Mouse (Mus musculus) urinary bladder, postnatal 25 days (tissue): ENCODE measurements around the gene 4632433K11Rik.
"Not testable (repeated sequence)": the region's sequence is repeated elsewhere in the genome, so short reads cannot be mapped to it uniquely, and the experiment has no call there.

Experiments
- DNase-seq: peaks from one replicate; pipeline ENCODE4 v3.0.0; 2022; ENCODE audit warnings: low spot score

4632433K11Rik gene

GRCm38 (mm10) chr7:5056651-5057263 lies 22.8 kb downstream of the 4632433K11Rik start:
- DNase-seq: no peak

- no peak for DNase-seq
Observed at GRCm38 (mm10) chr7:5057381-5057780, 23.5 kb downstream of the 4632433K11Rik start.

GRCm38 (mm10) chr7:5057804-5058203 lies 23.9 kb downstream of the 4632433K11Rik start:
- DNase-seq: no peak

- DNase-seq: no peak
Observed at GRCm38 (mm10) chr7:5058631-5059030, 24.7 kb downstream of the 4632433K11Rik start.

- no peak for DNase-seq
Observed at GRCm38 (mm10) chr7:5059421-5059820, 25.5 kb downstream of the 4632433K11Rik start.

GRCm38 (mm10) chr7:5060239-5060731 lies 26.4 kb downstream of the 4632433K11Rik start:
- peak; percentile 70 for DNase-seq

- peak; percentile 97 for DNase-seq
Observed at GRCm38 (mm10) chr7:5060944-5061773, 27.2 kb downstream of the 4632433K11Rik start.

GRCm38 (mm10) chr7:5061774-5062359 lies 27.9 kb downstream of the 4632433K11Rik start, which contains the start of gene U2af2:
Gene U2af2, plus strand, starts transcription at chr7:5062143.
- DNase-seq: peak; percentile 92

GRCm38 (mm10) chr7:5062360-5063001 lies 28.6 kb downstream of the 4632433K11Rik start:
- DNase-seq: no peak

GRCm38 (mm10) chr7:5064886-5065285 lies 31.0 kb downstream of the 4632433K11Rik start:
- no peak for DNase-seq

- DNase-seq: no peak
Observed at GRCm38 (mm10) chr7:5073586-5073985, 39.7 kb downstream of the 4632433K11Rik start.

GRCm38 (mm10) chr7:5074984-5075383 lies 41.1 kb downstream of the 4632433K11Rik start:
- no peak for DNase-seq

- no peak for DNase-seq
Observed at GRCm38 (mm10) chr7:5076931-5077330, 43.0 kb downstream of the 4632433K11Rik start.

- DNase-seq: not testable (repeated sequence)
Observed at GRCm38 (mm10) chr7:5079365-5080009, 45.6 kb downstream of the 4632433K11Rik start.

- DNase-seq: peak; percentile 94
Observed at GRCm38 (mm10) chr7:5080010-5080751, 46.3 kb downstream of the 4632433K11Rik start, which contains the start of gene Epn1. Gene Epn1, plus strand, starts transcription at chr7:5080235.

GRCm38 (mm10) chr7:5080815-5081214 lies 46.9 kb downstream of the 4632433K11Rik start:
- DNase-seq: no peak

GRCm38 (mm10) chr7:5081241-5081640 lies 47.3 kb downstream of the 4632433K11Rik start:
- no peak for DNase-seq

GRCm38 (mm10) chr7:5081939-5082338 lies 48.0 kb downstream of the 4632433K11Rik start:
- no peak for DNase-seq

GRCm38 (mm10) chr7:5083325-5084105 lies 49.6 kb downstream of the 4632433K11Rik start:
- no peak for DNase-seq
